Mouse (Mus musculus): Measurements from ENCODE around the gene Ang5. TPM values are rescaled to one million over a fixed set of nuclear protein-coding genes. Genes with fewer than 3 reads are reported as not detected.
"Not testable (repeated sequence)": the region's sequence is repeated elsewhere in the genome, so short reads cannot be mapped to it uniquely, and the experiment has no call there.

Gene Ang5
- not detected in 2 replicates for polyA plus RNA-seq (2014; fragmentation: Nextera tagmentation; extraction: Ambion mirVana)

- not testable (repeated sequence) for H3K36me3 ChIP-seq (ENCODE audit: control insufficient read depth, insufficient read depth, low read length); H3K4me2 ChIP-seq (ENCODE audit: low read depth, low read length); H3K27ac ChIP-seq (replicated peaks; ENCODE audit: low read depth, low read length); H3K9ac ChIP-seq (ENCODE audit: low read depth, low read length); DNase-seq (ENCODE audit: low spot score); H3K9me3 ChIP-seq (ENCODE audit: control insufficient read depth, low read length); H3K27me3 ChIP-seq (replicated peaks; ENCODE audit: control insufficient read depth, insufficient read depth, low read length); ATAC-seq (ENCODE audit: low read depth); H3K4me3 ChIP-seq (ENCODE audit: low read depth, low read length); H3K4me1 ChIP-seq (ENCODE audit: control insufficient read depth, insufficient read depth, low read length)
- no CpG with 5 or more reads among the region's 2 CpGs for WGBS
Measured at GRCm38 (mm10) chr14:43956769-43957168, at the start of gene Ang5. TSS of gene Ang5 (plus strand) at chr14:43957069.

GRCm38 (mm10) chr14:43918214-43918613 is 38.7 kb upstream of the Ang5 start:
- DNase-seq (ENCODE audit: low spot score); H3K9me3 ChIP-seq (ENCODE audit: control insufficient read depth, low read length); ATAC-seq (ENCODE audit: low read depth); H3K4me3 ChIP-seq (ENCODE audit: low read depth, low read length); H3K36me3 ChIP-seq (ENCODE audit: control insufficient read depth, insufficient read depth, low read length); H3K4me2 ChIP-seq (ENCODE audit: low read depth, low read length); H3K27me3 ChIP-seq (replicated peaks; ENCODE audit: control insufficient read depth, insufficient read depth, low read length); H3K4me1 ChIP-seq (ENCODE audit: control insufficient read depth, insufficient read depth, low read length); H3K9ac ChIP-seq (ENCODE audit: low read depth, low read length); H3K27ac ChIP-seq (replicated peaks; ENCODE audit: low read depth, low read length): not testable (repeated sequence)

GRCm38 (mm10) chr14:43923459-43923858 is 33.4 kb upstream of the Ang5 start, which contains the start of gene Ear10:
TSS of gene Ear10 (minus strand) at chr14:43923559.
- WGBS = 87% methylated on average over 3 of the region's 3 CpGs
- not testable (repeated sequence) for H3K4me2 ChIP-seq (ENCODE audit: low read depth, low read length); H3K36me3 ChIP-seq (ENCODE audit: control insufficient read depth, insufficient read depth, low read length); H3K27ac ChIP-seq (replicated peaks; ENCODE audit: low read depth, low read length); H3K27me3 ChIP-seq (replicated peaks; ENCODE audit: control insufficient read depth, insufficient read depth, low read length); H3K4me3 ChIP-seq (ENCODE audit: low read depth, low read length); H3K9me3 ChIP-seq (ENCODE audit: control insufficient read depth, low read length); ATAC-seq (ENCODE audit: low read depth); H3K4me1 ChIP-seq (ENCODE audit: control insufficient read depth, insufficient read depth, low read length); H3K9ac ChIP-seq (ENCODE audit: low read depth, low read length); DNase-seq (ENCODE audit: low spot score)

GRCm38 (mm10) chr14:43924688-43925403 is 32.0 kb upstream of the Ang5 start, which contains the start of gene Gm8113:
TSS of gene Gm8113 (plus strand) at chr14:43925390.
- Histone ChIP-seq H3K4me2 (ENCODE audit: low read depth, low read length) (peak within 1 kb of the TSS; percentile 51), H3K9ac (ENCODE audit: low read depth, low read length) (peak within 1 kb of the TSS; percentile 67), H3K27ac (replicated peaks; ENCODE audit: low read depth, low read length) (peak within 1 kb of the TSS; percentile 82), H3K4me3 (ENCODE audit: low read depth, low read length) (peak within 1 kb of the TSS; percentile 47)
- not testable (repeated sequence) for H3K36me3 ChIP-seq (ENCODE audit: control insufficient read depth, insufficient read depth, low read length); H3K4me1 ChIP-seq (ENCODE audit: control insufficient read depth, insufficient read depth, low read length); H3K27me3 ChIP-seq (replicated peaks; ENCODE audit: control insufficient read depth, insufficient read depth, low read length); H3K9me3 ChIP-seq (ENCODE audit: control insufficient read depth, low read length)
- ATAC-seq (ENCODE audit: low read depth) (peak; percentile 97), DNase-seq (ENCODE audit: low spot score) (peak; percentile 90)
- 9% methylated on average over 10 of the region's 10 CpGs for WGBS

GRCm38 (mm10) chr14:43925404-43925950 is 31.4 kb upstream of the Ang5 start:
- H3K27me3 ChIP-seq (replicated peaks; ENCODE audit: control insufficient read depth, insufficient read depth, low read length); H3K4me1 ChIP-seq (ENCODE audit: control insufficient read depth, insufficient read depth, low read length); H3K36me3 ChIP-seq (ENCODE audit: control insufficient read depth, insufficient read depth, low read length); H3K9me3 ChIP-seq (ENCODE audit: control insufficient read depth, low read length): not testable (repeated sequence)
- WGBS = 4% methylated on average over 21 of the region's 21 CpGs
- Histone ChIP-seq H3K9ac (ENCODE audit: low read depth, low read length) (peak overlapping the region; percentile 67), H3K4me2 (ENCODE audit: low read depth, low read length) (peak overlapping the region; percentile 51), H3K27ac (replicated peaks; ENCODE audit: low read depth, low read length) (peak overlapping the region; percentile 82), H3K4me3 (ENCODE audit: low read depth, low read length) (peak overlapping the region; percentile 47)
- DNase-seq (ENCODE audit: low spot score) (peak; percentile 63), ATAC-seq (ENCODE audit: low read depth) (peak; percentile 87)

GRCm38 (mm10) chr14:43932991-43933390 is 23.9 kb upstream of the Ang5 start:
- not testable (repeated sequence) for H3K4me3 ChIP-seq (ENCODE audit: low read depth, low read length); H3K9me3 ChIP-seq (ENCODE audit: control insufficient read depth, low read length); H3K27me3 ChIP-seq (replicated peaks; ENCODE audit: control insufficient read depth, insufficient read depth, low read length); H3K4me2 ChIP-seq (ENCODE audit: low read depth, low read length); H3K9ac ChIP-seq (ENCODE audit: low read depth, low read length); H3K36me3 ChIP-seq (ENCODE audit: control insufficient read depth, insufficient read depth, low read length); H3K27ac ChIP-seq (replicated peaks; ENCODE audit: low read depth, low read length); ATAC-seq (ENCODE audit: low read depth); H3K4me1 ChIP-seq (ENCODE audit: control insufficient read depth, insufficient read depth, low read length)
- 17% methylated on average over 8 of the region's 8 CpGs for WGBS
- DNase-seq (ENCODE audit: low spot score) = peak; percentile 55

GRCm38 (mm10) chr14:43933399-43933798 is 23.5 kb upstream of the Ang5 start:
- H3K9ac ChIP-seq (ENCODE audit: low read depth, low read length); H3K36me3 ChIP-seq (ENCODE audit: control insufficient read depth, insufficient read depth, low read length); H3K27ac ChIP-seq (replicated peaks; ENCODE audit: low read depth, low read length); H3K9me3 ChIP-seq (ENCODE audit: control insufficient read depth, low read length); H3K4me2 ChIP-seq (ENCODE audit: low read depth, low read length); H3K4me1 ChIP-seq (ENCODE audit: control insufficient read depth, insufficient read depth, low read length); H3K4me3 ChIP-seq (ENCODE audit: low read depth, low read length); H3K27me3 ChIP-seq (replicated peaks; ENCODE audit: control insufficient read depth, insufficient read depth, low read length); ATAC-seq (ENCODE audit: low read depth); DNase-seq (ENCODE audit: low spot score): not testable (repeated sequence)
- WGBS = 50% methylated on average over 5 of the region's 5 CpGs

GRCm38 (mm10) chr14:43953382-43953781 is 3.5 kb upstream of the Ang5 start:
- ATAC-seq (ENCODE audit: low read depth); H3K36me3 ChIP-seq (ENCODE audit: control insufficient read depth, insufficient read depth, low read length); H3K27me3 ChIP-seq (replicated peaks; ENCODE audit: control insufficient read depth, insufficient read depth, low read length); H3K4me3 ChIP-seq (ENCODE audit: low read depth, low read length); H3K4me2 ChIP-seq (ENCODE audit: low read depth, low read length); H3K4me1 ChIP-seq (ENCODE audit: control insufficient read depth, insufficient read depth, low read length); H3K9me3 ChIP-seq (ENCODE audit: control insufficient read depth, low read length); DNase-seq (ENCODE audit: low spot score); H3K27ac ChIP-seq (replicated peaks; ENCODE audit: low read depth, low read length); H3K9ac ChIP-seq (ENCODE audit: low read depth, low read length): not testable (repeated sequence)
- 25% methylated on average over 1 of the region's 2 CpGs for WGBS

GRCm38 (mm10) chr14:43955074-43955473 is 1.8 kb upstream of the Ang5 start:
- not testable (repeated sequence) for H3K9me3 ChIP-seq (ENCODE audit: control insufficient read depth, low read length)

More at GRCm38 (mm10) chr14:43955074-43955473, 1.8 kb upstream of the Ang5 start:
- H3K9ac ChIP-seq (ENCODE audit: low read depth, low read length); H3K36me3 ChIP-seq (ENCODE audit: control insufficient read depth, insufficient read depth, low read length); H3K4me1 ChIP-seq (ENCODE audit: control insufficient read depth, insufficient read depth, low read length); H3K27me3 ChIP-seq (replicated peaks; ENCODE audit: control insufficient read depth, insufficient read depth, low read length); DNase-seq (ENCODE audit: low spot score); H3K4me2 ChIP-seq (ENCODE audit: low read depth, low read length); ATAC-seq (ENCODE audit: low read depth); H3K4me3 ChIP-seq (ENCODE audit: low read depth, low read length); H3K27ac ChIP-seq (replicated peaks; ENCODE audit: low read depth, low read length): not testable (repeated sequence)
- WGBS = no CpG with 5 or more reads among the region's 1 CpGs

Data from embryonic facial prominence, embryonic 14.5 days (tissue).